Comparison of ENCODE assay signal across 10 mouse cellular contexts in genomic region chr3:100462235-100463083, GRCm38 (mm10). TPM values are rescaled to one million over a fixed set of nuclear protein-coding genes. Genes with fewer than 3 reads are reported as not detected.
A peak's percentile ranks its signal among the peaks of the same experiment; 100 is the strongest.
DNase-seq lines count a peak whose midpoint lies in the region; ATAC-seq and TF ChIP-seq lines count a peak whose summit lies in the region.
"Had no signal": no experiment of that assay in that cellular context is flagged by ENCODE, and none has a peak within 500 bp of the region (broad histone marks: within the 10 kb centered on the region; RNA-seq: fewer than 3 reads in every experiment).

No protein-coding gene starts in this region.

- DNase-seq in cerebellum, postnatal 36 days = peak; percentile 35 to 48
- DNase-seq in cerebellum, adult 11 months = no peak
- peak; percentile 72 for DNase-seq in brain, embryonic 14.5 days (ENCODE audit: low read depth)
- DNase-seq in hindbrain, postnatal 0 days (ENCODE audit: low spot score) = peak; percentile 62
- DNase-seq in urinary bladder, postnatal 25 days (ENCODE audit: low spot score) = no peak
- no peak for DNase-seq in lung, postnatal 10 days
- no peak for DNase-seq in lung, postnatal 14 days

- no peaks in the 10 kb centered on the region for H3K36me3 ChIP-seq in hindbrain, postnatal 0 days (ENCODE audit: insufficient read depth, low read length)
- H3K36me3 ChIP-seq: heart, embryonic 13.5 days had no signal

- H3K4me2 ChIP-seq in hindbrain, postnatal 0 days (ENCODE audit: low read depth, low read length) = no peak overlapping the region
- H3K4me2 ChIP-seq: liver, embryonic 15.5 days had no signal

- H3K4me1 ChIP-seq in hindbrain, postnatal 0 days (ENCODE audit: insufficient read depth, low read length) = peaks cover 8% of the 10 kb centered on the region; the same call in 1 of the 2 replicates

- no peaks in the 10 kb centered on the region for H3K27me3 ChIP-seq in hindbrain, postnatal 0 days (ENCODE audit: insufficient read depth, low read length)
- H3K27me3 ChIP-seq: heart, embryonic 13.5 days; liver, embryonic 15.5 days had no signal

- no peaks in the 10 kb centered on the region for H3K9me3 ChIP-seq in hindbrain, postnatal 0 days (ENCODE audit: low read length)
- H3K9me3 ChIP-seq: heart, embryonic 13.5 days; liver, embryonic 15.5 days had no signal

- 40% methylated on average over 8 of the region's 8 CpGs for WGBS in hindbrain, postnatal 0 days

- TF ChIP-seq CTCF in brain, embryonic 14.5 days (IDR thresholded peaks at IDR 0.05; ENCODE audit: borderline replicate concordance, extremely low read depth, insufficient read depth, insufficient read length) = no peak
- TF ChIP-seq CTCF in hindbrain, postnatal 0 days (IDR thresholded peaks at IDR 0.05; ENCODE audit: low read depth) = no peak

- H3K27ac ChIP-seq in hindbrain, postnatal 0 days = peak overlapping the region; percentile 41; the same call in 1 of the 2 replicates
- H3K27ac ChIP-seq: heart, embryonic 13.5 days; liver, embryonic 15.5 days had no signal

- peak; percentile 65 for ATAC-seq in hindbrain, postnatal 0 days
- ATAC-seq in megakaryocyte-erythroid progenitor cell, adult 5-6 weeks (replicated peaks; ENCODE audit: low FRiP score, low TSS enrichment, poor library complexity, severe bottlenecking) = peak; percentile 64

- no peak overlapping the region for H3K4me3 ChIP-seq in hindbrain, postnatal 0 days (ENCODE audit: low read length)
- H3K4me3 ChIP-seq: liver, embryonic 15.5 days had no signal

- no peak for TF ChIP-seq POLR2A in brain, embryonic 14.5 days (IDR thresholded peaks at IDR 0.05; ENCODE audit: borderline replicate concordance, extremely low read depth, insufficient read depth, insufficient read length, poor library complexity, severe bottlenecking)

- no peak overlapping the region for H3K9ac ChIP-seq in hindbrain, postnatal 0 days (replicated peaks; ENCODE audit: low read length)
- H3K9ac ChIP-seq: liver, embryonic 15.5 days had no signal

RNA-seq across cellular contexts. Expression of gene Tent5c, which starts 26.7 kb away (rescaled TPM):
- polyA plus RNA-seq in brain, embryonic 14.5 days (2012; rRNA removed) = 1.3 and 2.4 TPM in 2 replicates
- total RNA-seq in hindbrain, postnatal 0 days (2014; rRNA removed) = 2.9 and 3.7 TPM in 2 replicates
- polyA plus RNA-seq in hindbrain, postnatal 0 days (2015; fragmentation: Nextera tagmentation; extraction: Ambion mirVana) = 1.1 and 1.2 TPM in 2 replicates
- 6.6 and 7.5 TPM in 2 replicates for total RNA-seq in megakaryocyte-erythroid progenitor cell, adult 5-6 weeks (2014; fragmentation: Nextera tagmentation)
- 3.0 and 13.1 TPM in 2 replicates for total RNA-seq in megakaryocyte-erythroid progenitor cell, adult 5-6 weeks (2017)

Comparison
In these comparisons a context has a peak if more than half of its experiments do, and no peak if none do; other contexts are left out.
1. DNase-seq: peak in cerebellum, postnatal 36 days (2 of 2), brain, embryonic 14.5 days (single experiment) and hindbrain, postnatal 0 days (single experiment); none in cerebellum, adult 11 months (single experiment), urinary bladder, postnatal 25 days (single experiment), lung, postnatal 10 days (single experiment) and lung, postnatal 14 days (single experiment).